Mouse (Mus musculus) small intestine, adult 2 months (tissue): Measurements from ENCODE around the gene Dcst1. TPM values are rescaled to one million over a fixed set of nuclear protein-coding genes. Genes with fewer than 3 reads are reported as not detected.
A peak's percentile ranks its signal among the peaks of the same experiment; 100 is the strongest.

ENCODE experiments used
- H3K27ac ChIP-seq: fragments of 200-500 bp; 2 replicates; pipeline ENCODE4 v1.5.1; 2012; ENCODE audit warnings: low read depth, low read length, control low read depth, inconsistent platforms; ENCODE audit not compliant: insufficient read depth
- H3K27me3 ChIP-seq: fragments of 200-500 bp; 2 replicates; pipeline ENCODE4 v1.6.1; 2012; ENCODE audit warnings: mild to moderate bottlenecking, moderate library complexity, low read length, inconsistent platforms; ENCODE audit not compliant: control insufficient read depth, insufficient read depth
- H3K36me3 ChIP-seq: fragments of 200-500 bp; 2 replicates; pipeline ENCODE4 v1.6.1; 2012; ENCODE audit warnings: mild to moderate bottlenecking, low read length, control low read depth, inconsistent platforms; ENCODE audit not compliant: control insufficient read depth, insufficient read depth
- H3K4me1 ChIP-seq: fragments of 200-500 bp; 2 replicates; pipeline ENCODE4 v1.6.1; 2012; ENCODE audit warnings: low read length, inconsistent platforms, mixed read lengths; ENCODE audit not compliant: control insufficient read depth, insufficient read depth, insufficient read length
- H3K4me3 ChIP-seq: fragments of 200-500 bp; 2 replicates; pipeline ENCODE4 v1.5.1; 2012; ENCODE audit warnings: low read depth, mild to moderate bottlenecking, control low read depth, inconsistent platforms, low read length, moderate library complexity
- CTCF ChIP-seq: fragments of 200-500 bp; IDR thresholded peaks from 2 replicates; pipeline ENCODE4 v1.5.1; 2012; ENCODE audit warnings: low read depth, mild to moderate bottlenecking, control low read depth, inconsistent platforms, low read length, moderate library complexity, mixed read lengths; ENCODE audit not compliant: insufficient replicate concordance, insufficient read length; ENCODE audit errors: extremely low read depth
- POLR2A ChIP-seq: fragments of 200-500 bp; IDR thresholded peaks from 2 replicates; pipeline ENCODE4 v1.6.1; 2012; ENCODE audit warnings: low read depth, mild to moderate bottlenecking, control low read depth, inconsistent platforms, low read length, moderate library complexity
- WGBS: fragments of 180-500 bp; shearing (Covaris S2); methylation state at CpG from one replicate; pipeline ENCODE4 v1.1.7; 2018; 5-methylcytosine and 5-hydroxymethylcytosine counted together
- polyA plus RNA-seq: library from polyadenylated mRNA; depleted of rRNA; stranded (reverse); fragments of >200 nt; gene quantifications from 2 replicates; pipeline ENCODE4 v1.2.3, GENCODE M21; 2012

Dcst1 gene
- polyA plus RNA-seq, 1 experiment: 9.1 TPM

- no peaks in the 10 kb centered on the region for H3K27me3 ChIP-seq
These were observed 28.6 kb upstream of the Dcst1 start for GRCm38 (mm10) chr3:89393605-89394004.

GRCm38 (mm10) chr3:89392871-89393311 lies 27.8 kb upstream of the Dcst1 start:
- H3K27me3 ChIP-seq: no peaks in the 10 kb centered on the region
- H3K4me1 ChIP-seq: peaks cover 14% of the 10 kb centered on the region
- peak overlapping the region; percentile 86 for H3K4me3 ChIP-seq
- TF ChIP-seq POLR2A: no peak
- no peak for TF ChIP-seq CTCF
- H3K27ac ChIP-seq: peak overlapping the region; percentile 99
- WGBS: under 1% methylated on average over 20 of the region's 24 CpGs
- peaks cover 9% of the 10 kb centered on the region; the same call in 1 of the 2 replicates for H3K36me3 ChIP-seq

More at GRCm38 (mm10) chr3:89393605-89394004, 28.6 kb upstream of the Dcst1 start:
- Histone ChIP-seq H3K4me3 (peak overlapping the region; percentile 82), H3K27ac (peak overlapping the region; percentile 98), H3K36me3 (peaks cover 7% of the 10 kb centered on the region; the same call in 1 of the 2 replicates), H3K4me1 (peaks cover 11% of the 10 kb centered on the region)
- TF ChIP-seq POLR2A (peak; percentile 97), CTCF (no peak)
- under 1% methylated on average over 15 of the region's 15 CpGs for WGBS

DNA sequence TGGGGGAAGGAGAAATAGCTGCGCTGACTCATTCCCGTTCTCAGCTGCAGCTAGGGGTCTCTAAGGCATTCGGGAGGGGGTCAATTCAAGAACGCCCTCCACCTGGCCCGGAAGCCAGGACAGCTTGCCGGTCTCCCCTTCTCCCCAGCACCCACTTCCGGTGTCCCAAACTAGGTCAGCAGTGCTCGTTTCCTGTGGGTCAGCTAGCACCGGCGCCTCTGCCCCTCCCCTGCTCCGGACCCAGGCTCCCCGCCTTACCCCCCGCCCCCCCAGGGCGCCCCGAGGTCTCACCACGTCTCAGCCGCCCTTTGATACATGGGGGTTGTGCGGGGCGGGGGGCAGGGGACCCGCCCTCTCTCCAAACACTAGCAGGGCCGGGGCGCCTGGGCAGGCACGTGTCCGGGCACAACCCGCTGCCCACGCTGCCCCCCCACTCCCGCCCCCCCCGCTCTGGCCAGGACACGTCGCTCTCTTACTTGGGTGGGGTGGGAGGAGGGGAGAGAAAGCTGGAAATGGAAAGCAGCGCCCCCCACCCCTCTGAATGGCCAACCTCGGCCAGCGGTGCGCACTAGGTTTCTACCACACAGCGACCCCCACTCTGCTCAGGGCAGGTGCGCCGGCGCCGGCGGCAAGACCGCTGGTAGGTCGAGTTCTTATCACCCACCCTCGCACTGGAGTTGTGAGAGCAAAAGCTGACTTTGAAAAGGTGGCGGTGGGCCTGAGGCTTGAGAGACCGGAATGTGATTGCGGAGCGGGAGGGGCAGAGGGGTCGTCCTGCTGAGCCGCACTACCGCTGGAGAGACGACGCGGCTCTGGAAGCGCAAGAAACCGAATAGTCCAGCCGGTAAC lies 26.8 kb upstream of the Dcst1 start:
- Histone ChIP-seq H3K36me3 (peaks cover 11% of the 10 kb centered on the region; the same call in 1 of the 2 replicates), H3K4me1 (peaks cover 18% of the 10 kb centered on the region), H3K27me3 (no peaks in the 10 kb centered on the region), H3K27ac (peak overlapping the region; percentile 99), H3K4me3 (peak overlapping the region; percentile 86)
- 1% methylated on average over 55 of the region's 56 CpGs for WGBS
- TF ChIP-seq POLR2A (0 out of 2 replicates have a peak, but pooled peaks have one; percentile 4), CTCF (no peak)

DNA sequence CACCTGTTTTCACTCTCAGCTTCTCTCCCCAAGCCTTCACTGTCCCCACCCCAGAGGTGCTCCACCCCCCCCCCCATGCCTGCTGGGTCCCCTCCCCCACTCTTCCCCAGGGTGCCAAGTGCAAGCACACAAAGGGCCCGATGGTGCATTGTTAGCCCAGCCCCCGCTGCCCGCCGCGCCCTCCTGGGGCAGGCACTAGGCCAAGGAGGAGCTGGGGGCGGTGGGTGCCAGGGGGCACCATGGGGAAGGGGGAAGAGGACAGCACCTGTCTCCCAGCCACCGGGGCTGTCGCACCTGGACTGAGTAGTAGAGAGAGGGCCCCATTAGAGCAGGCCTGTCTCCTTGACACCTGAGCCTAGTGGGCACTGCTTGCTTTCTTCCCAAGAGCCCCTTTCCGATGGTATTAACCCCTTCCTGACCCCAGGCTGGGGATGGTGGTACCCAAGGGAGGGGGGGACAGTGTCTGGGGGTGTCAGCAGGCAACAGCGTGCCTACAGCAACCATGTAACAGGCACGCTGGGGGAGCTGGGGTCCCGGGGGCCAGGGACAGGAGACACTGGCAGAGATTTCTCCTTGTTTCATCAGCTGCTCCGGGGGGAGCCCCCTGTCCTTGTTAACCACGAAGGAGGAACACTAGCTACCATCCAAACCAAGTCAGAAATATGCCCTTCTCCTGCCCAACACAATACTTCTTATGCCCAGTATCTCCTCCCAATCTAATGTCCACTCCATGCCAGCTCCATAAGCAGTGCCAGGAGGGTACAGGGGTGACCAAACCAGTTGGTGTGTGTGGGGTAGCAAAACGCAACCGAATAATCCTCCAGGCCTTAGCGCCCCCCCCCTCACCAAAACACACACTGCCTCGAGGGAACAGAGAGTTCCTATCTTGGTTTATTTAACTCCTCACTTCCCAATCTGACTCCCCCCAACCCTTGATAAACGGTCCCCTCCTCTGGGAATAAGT lies 25.9 kb upstream of the Dcst1 start:
- WGBS: 6% methylated on average over 19 of the region's 19 CpGs

DNA sequence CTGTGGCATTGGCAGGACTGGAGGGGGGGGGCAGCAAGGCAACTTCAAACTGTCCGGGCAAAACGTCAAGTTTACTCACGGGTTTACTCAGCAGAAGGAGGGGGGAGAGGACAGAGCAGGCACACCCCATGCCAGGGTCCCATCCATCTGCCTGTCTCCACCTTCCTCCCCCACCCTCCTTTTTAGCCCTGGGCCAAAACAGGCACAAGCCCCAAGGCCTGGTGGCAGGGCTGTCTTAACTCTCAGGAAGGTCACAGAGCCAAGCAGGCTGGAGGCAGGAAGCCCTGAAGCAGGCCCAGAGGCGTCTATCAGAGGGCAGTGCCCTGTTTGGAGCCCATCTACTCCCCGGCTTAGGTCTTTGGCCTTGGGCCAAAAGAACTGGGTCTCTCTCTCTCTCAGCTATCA lies 25.1 kb upstream of the Dcst1 start:
- Histone ChIP-seq H3K27me3 (no peaks in the 10 kb centered on the region), H3K27ac (peak overlapping the region; percentile 98), H3K4me3 (peak overlapping the region; percentile 86), H3K36me3 (peaks cover 26% of the 10 kb centered on the region), H3K4me1 (peaks cover 35% of the 10 kb centered on the region)
- 2% methylated on average over 5 of the region's 5 CpGs for WGBS
- TF ChIP-seq CTCF (no peak), POLR2A (no peak)

More for the DNA sequence above, 25.9 kb upstream of the Dcst1 start:
- H3K36me3 ChIP-seq: peaks cover 20% of the 10 kb centered on the region
- no peak for TF ChIP-seq POLR2A
- peak overlapping the region; percentile 86 for H3K4me3 ChIP-seq
- H3K27me3 ChIP-seq: no peaks in the 10 kb centered on the region
- peak overlapping the region; percentile 98 for H3K27ac ChIP-seq
- peaks cover 27% of the 10 kb centered on the region for H3K4me1 ChIP-seq

DNA sequence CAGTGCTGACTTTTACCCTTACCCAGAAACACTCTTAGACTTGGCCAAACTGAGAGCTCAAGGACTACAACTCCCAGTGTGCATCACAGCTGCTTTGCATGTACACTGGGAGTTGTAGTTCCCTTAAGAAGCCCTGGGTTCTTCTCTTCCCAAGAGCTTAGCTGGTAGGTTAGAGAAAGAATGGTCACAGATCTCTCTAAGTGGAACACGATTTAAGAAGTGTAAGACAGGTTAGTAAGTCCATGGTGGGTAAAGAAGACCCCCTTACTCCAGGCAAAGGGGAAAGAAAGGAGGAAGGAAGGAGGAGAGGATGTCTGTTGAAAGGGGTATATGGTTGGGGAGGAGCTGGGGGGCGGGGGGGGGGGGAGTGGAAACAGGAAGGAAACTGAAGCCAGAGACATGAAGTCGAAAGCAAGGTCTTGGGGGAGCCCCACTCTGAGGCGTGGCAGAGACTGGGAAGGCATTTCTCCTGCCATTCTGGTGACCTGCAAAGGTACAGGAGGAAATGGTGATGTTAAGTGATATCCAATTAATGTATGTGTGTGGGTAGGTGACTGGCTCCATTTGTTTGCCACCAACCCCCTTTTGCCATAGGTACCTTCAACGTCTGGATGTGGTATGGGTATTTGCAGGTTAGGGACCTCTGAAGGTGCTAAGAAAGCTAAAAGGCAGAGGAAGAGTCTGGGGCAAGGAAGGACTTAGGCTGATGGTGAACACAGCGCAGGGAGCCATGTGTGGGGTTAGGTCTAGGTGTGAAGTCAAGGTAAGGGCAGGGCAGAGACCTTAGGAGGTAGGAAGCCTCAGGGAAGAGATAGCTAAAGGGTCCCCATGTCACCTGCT lies 24.1 kb upstream of the Dcst1 start:
- TF ChIP-seq CTCF (no peak), POLR2A (no peak)
- Histone ChIP-seq H3K27me3 (no peaks in the 10 kb centered on the region), H3K27ac (peak overlapping the region; percentile 98), H3K36me3 (peaks cover 35% of the 10 kb centered on the region), H3K4me1 (peaks cover 44% of the 10 kb centered on the region), H3K4me3 (peak overlapping the region; percentile 86)
- WGBS: 24% methylated on average over 5 of the region's 6 CpGs
